Mouse (Mus musculus) cerebellum, adult 11-12 months (tissue): ENCODE data around the gene Pon2.

Experiments
- DNase-seq: peaks from one replicate; pipeline ENCODE4 v3.0.0; 2022

The Pon2 gene

DNA sequence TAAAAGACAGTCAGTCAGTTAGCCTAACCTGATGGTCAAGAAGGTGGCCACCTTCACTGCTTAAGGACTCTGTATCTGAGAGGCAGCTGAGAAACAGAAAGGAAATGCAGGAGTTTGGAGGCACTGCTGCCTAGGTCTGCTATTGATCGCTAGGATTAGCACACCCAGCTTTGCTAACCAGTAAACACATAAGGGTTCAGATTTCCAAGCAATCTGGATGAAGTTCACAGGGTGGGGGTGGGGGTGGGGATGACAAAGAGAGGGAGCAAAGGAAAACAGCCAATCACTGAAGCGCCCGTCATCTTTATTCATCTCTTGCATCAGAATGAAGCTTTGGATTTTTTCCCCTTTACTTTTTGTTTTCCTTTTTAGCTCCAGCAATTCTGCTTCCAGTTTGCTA is 76.2 kb downstream of the Pon2 start:
- no peak for DNase-seq

DNA sequence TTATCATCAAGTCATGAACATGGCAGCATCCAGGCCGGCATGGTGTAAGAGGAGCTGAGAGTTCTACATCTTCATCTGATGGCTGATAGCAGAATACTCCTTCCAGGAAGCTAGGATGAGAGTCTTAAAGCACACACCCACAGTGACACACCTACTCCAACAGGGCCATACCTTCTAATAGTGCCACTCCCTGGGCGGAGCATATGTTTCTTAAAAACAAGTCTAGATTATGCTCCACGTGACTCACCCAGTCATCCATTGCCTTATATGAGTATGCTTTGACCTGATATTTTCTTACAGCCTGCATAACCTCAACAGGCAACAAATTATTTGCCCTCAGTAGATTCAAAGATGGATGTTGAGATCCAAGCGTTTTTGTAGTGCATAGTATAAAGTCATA is 80.1 kb downstream of the Pon2 start:
- no peak for DNase-seq
